Mouse (Mus musculus): ENCODE measurements around the gene Cd8b1. TPM values are rescaled to one million over a fixed set of nuclear protein-coding genes. Genes with fewer than 3 reads are reported as not detected.
"Not testable (repeated sequence)": the region's sequence is repeated elsewhere in the genome, so short reads cannot be mapped to it uniquely, and the experiment has no call there.

The Cd8b1 gene
- polyA plus RNA-seq, 1 experiment from 2014 or later, result not detected

DNA sequence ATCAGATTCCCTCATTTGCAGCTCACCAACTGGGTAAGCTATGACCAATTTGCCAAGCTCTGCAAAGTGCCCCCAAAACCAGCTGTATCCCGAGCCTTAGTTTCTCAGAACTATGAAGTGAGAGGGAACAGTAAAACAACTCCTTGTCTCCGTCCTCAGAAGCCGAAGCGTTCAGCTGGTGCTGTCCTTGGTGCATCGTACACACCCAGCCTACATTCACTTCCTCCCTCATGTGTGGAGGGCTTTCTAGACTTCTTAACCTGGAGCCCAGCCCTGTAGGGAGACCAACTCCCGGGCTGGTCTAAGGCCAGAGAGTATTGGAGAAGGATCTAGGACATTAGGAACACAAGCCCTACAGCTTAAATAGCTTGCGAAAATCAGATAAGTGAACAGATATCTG, 7.9 kb downstream of the Cd8b1 start:
- no peak overlapping the region for H3K9ac ChIP-seq
- 91% methylated on average over 7 of the region's 7 CpGs for WGBS
- no peaks in the 10 kb centered on the region for H3K4me1 ChIP-seq
- no peaks in the 10 kb centered on the region for H3K9me3 ChIP-seq
- H3K27me3 ChIP-seq, result no peaks in the 10 kb centered on the region
- H3K36me3 ChIP-seq (replicated peaks), result no peaks in the 10 kb centered on the region
- ATAC-seq (ENCODE audit: low FRiP score), result no peak
- H3K4me2 ChIP-seq, result no peak overlapping the region
- no peak overlapping the region for H3K4me3 ChIP-seq (replicated peaks)
- H3K27ac ChIP-seq, result no peak overlapping the region

GRCm38 (mm10) chr6:71331491-71331890, 8.9 kb downstream of the Cd8b1 start:
- not testable (repeated sequence) for H3K27me3 ChIP-seq; ATAC-seq (ENCODE audit: low FRiP score); H3K9me3 ChIP-seq; H3K4me1 ChIP-seq; H3K4me2 ChIP-seq; H3K9ac ChIP-seq; H3K4me3 ChIP-seq (replicated peaks); H3K36me3 ChIP-seq (replicated peaks); H3K27ac ChIP-seq
- WGBS, result 93% methylated on average over 2 of the region's 4 CpGs

- H3K27ac ChIP-seq, result no peak overlapping the region
- H3K9ac ChIP-seq, result no peak overlapping the region
- ATAC-seq (ENCODE audit: low FRiP score), result no peak
- no peaks in the 10 kb centered on the region for H3K27me3 ChIP-seq
- no peaks in the 10 kb centered on the region for H3K36me3 ChIP-seq (replicated peaks)
- no peak overlapping the region for H3K4me3 ChIP-seq (replicated peaks)
- H3K9me3 ChIP-seq, result no peaks in the 10 kb centered on the region
- no peaks in the 10 kb centered on the region for H3K4me1 ChIP-seq
- no peak overlapping the region for H3K4me2 ChIP-seq
- WGBS, result 89% methylated on average over 11 of the region's 11 CpGs
Measured at GRCm38 (mm10) chr6:71332236-71332965, 9.8 kb downstream of the Cd8b1 start.

GRCm38 (mm10) chr6:71333031-71333430, 10.4 kb downstream of the Cd8b1 start:
- ATAC-seq (ENCODE audit: low FRiP score), result no peak
- Histone ChIP-seq H3K9me3 (no peaks in the 10 kb centered on the region), H3K27ac (no peak overlapping the region), H3K4me2 (no peak overlapping the region), H3K4me1 (no peaks in the 10 kb centered on the region), H3K9ac (no peak overlapping the region), H3K27me3 (no peaks in the 10 kb centered on the region), H3K36me3 (replicated peaks) (no peaks in the 10 kb centered on the region), H3K4me3 (replicated peaks) (no peak overlapping the region)
- WGBS, result 60% methylated on average over 3 of the region's 3 CpGs

- Histone ChIP-seq H3K4me3 (replicated peaks) (no peak overlapping the region), H3K9me3 (no peaks in the 10 kb centered on the region), H3K9ac (no peak overlapping the region), H3K36me3 (replicated peaks) (no peaks in the 10 kb centered on the region), H3K4me1 (no peaks in the 10 kb centered on the region), H3K4me2 (no peak overlapping the region), H3K27me3 (no peaks in the 10 kb centered on the region), H3K27ac (no peak overlapping the region)
- ATAC-seq (ENCODE audit: low FRiP score), result no peak
- 90% methylated on average over 11 of the region's 11 CpGs for WGBS
Measured at GRCm38 (mm10) chr6:71333578-71334273, 11.1 kb downstream of the Cd8b1 start.

- H3K9me3 ChIP-seq, result no peaks in the 10 kb centered on the region
- no peak for ATAC-seq (ENCODE audit: low FRiP score)
- H3K36me3 ChIP-seq (replicated peaks), result no peaks in the 10 kb centered on the region
- no peaks in the 10 kb centered on the region for H3K4me1 ChIP-seq
- no peaks in the 10 kb centered on the region for H3K27me3 ChIP-seq
- no peak overlapping the region for H3K4me3 ChIP-seq (replicated peaks)
- H3K27ac ChIP-seq, result no peak overlapping the region
- H3K9ac ChIP-seq, result no peak overlapping the region
- no peak overlapping the region for H3K4me2 ChIP-seq
- WGBS, result 93% methylated on average over 8 of the region's 8 CpGs
Measured at GRCm38 (mm10) chr6:71337666-71338065, 15.1 kb downstream of the Cd8b1 start.

DNA sequence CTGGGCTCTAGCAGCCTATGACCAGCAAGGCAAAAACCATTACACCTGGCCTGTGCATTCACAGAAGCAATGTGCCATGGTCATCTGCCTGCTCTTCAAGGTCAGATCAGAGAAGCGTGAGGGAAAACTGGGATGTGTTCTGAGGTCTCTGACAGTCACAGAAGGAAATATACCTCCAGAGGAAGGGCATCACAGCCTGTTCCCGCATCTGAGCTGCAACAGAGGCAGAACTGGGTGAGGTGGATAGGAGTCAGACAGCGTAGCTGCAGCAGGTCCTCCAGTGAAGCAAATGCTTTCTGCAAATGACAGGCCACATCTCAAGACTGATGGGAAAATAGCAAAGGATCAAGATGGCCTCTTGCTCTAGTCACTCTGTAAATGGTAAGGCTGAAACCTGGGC, 16.4 kb downstream of the Cd8b1 start:
- Histone ChIP-seq H3K4me1 (no peaks in the 10 kb centered on the region), H3K9me3 (no peaks in the 10 kb centered on the region), H3K4me3 (replicated peaks) (no peak overlapping the region), H3K4me2 (no peak overlapping the region), H3K27ac (no peak overlapping the region), H3K27me3 (no peaks in the 10 kb centered on the region), H3K36me3 (replicated peaks) (no peaks in the 10 kb centered on the region), H3K9ac (no peak overlapping the region)
- 84% methylated on average over 3 of the region's 3 CpGs for WGBS
- ATAC-seq (ENCODE audit: low FRiP score), result no peak

- no peaks in the 10 kb centered on the region for H3K36me3 ChIP-seq (replicated peaks)
- no peaks in the 10 kb centered on the region for H3K27me3 ChIP-seq
- no peak overlapping the region for H3K4me2 ChIP-seq
- H3K9me3 ChIP-seq, result no peaks in the 10 kb centered on the region
- no peak overlapping the region for H3K9ac ChIP-seq
- ATAC-seq (ENCODE audit: low FRiP score), result no peak
- 89% methylated on average over 4 of the region's 4 CpGs for WGBS
- no peaks in the 10 kb centered on the region for H3K4me1 ChIP-seq
- no peak overlapping the region for H3K4me3 ChIP-seq (replicated peaks)
- no peak overlapping the region for H3K27ac ChIP-seq
Measured at GRCm38 (mm10) chr6:71339351-71339750, 16.8 kb downstream of the Cd8b1 start.

DNA sequence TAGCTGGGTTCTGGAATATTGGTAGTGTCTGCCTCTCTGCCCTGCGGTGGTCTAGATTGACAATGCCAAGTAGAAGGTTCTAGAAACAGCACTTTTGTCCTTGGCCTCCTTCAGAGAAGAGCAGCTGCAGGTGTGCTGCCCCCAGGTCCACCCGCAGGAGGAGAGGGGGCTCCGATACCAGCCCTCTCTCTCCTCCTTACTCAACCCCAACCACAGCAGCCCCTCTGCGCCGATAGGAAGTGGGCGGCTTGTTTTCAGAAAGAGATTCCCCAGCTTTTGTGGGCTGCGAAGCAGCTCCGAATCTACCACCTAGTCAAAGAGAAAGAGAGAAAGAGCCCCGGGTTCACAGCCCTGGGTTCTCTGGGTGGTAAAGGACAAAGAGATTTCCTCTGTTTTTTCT, 18.6 kb downstream of the Cd8b1 start:
- Histone ChIP-seq H3K9me3 (no peaks in the 10 kb centered on the region), H3K9ac (no peak overlapping the region), H3K36me3 (replicated peaks) (no peaks in the 10 kb centered on the region), H3K27ac (no peak overlapping the region), H3K4me2 (no peak overlapping the region), H3K27me3 (no peaks in the 10 kb centered on the region), H3K4me1 (no peaks in the 10 kb centered on the region), H3K4me3 (replicated peaks) (no peak overlapping the region)
- WGBS, result 88% methylated on average over 9 of the region's 9 CpGs
- no peak for ATAC-seq (ENCODE audit: low FRiP score)

DNA sequence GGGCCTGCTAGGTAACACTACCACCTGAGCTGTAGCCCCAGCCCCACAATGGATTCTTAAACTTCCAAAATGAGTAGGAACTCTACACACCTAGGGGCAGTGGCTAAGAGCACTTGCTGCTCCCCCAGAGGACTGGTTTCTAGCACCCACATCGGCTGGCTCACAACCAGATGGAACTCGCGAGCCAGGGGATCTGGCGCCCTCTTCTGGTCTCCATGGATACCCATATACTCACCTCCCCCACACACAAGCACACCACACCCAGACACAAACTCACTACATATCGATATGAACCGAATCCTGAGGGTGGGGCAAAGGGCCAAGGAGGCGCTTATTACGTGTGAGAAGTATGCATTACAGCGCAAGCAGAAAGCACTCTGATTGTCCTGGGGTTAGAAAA, 25.4 kb downstream of the Cd8b1 start:
- no peak for ATAC-seq (ENCODE audit: low FRiP score)
- Histone ChIP-seq H3K4me1 (no peaks in the 10 kb centered on the region), H3K4me2 (no peak overlapping the region), H3K4me3 (replicated peaks) (no peak overlapping the region), H3K9ac (no peak overlapping the region), H3K27me3 (no peaks in the 10 kb centered on the region), H3K9me3 (peaks cover 3% of the 10 kb centered on the region; the same call in 1 of the 2 replicates), H3K27ac (no peak overlapping the region), H3K36me3 (replicated peaks) (no peaks in the 10 kb centered on the region)
- 96% methylated on average over 9 of the region's 9 CpGs for WGBS

DNA sequence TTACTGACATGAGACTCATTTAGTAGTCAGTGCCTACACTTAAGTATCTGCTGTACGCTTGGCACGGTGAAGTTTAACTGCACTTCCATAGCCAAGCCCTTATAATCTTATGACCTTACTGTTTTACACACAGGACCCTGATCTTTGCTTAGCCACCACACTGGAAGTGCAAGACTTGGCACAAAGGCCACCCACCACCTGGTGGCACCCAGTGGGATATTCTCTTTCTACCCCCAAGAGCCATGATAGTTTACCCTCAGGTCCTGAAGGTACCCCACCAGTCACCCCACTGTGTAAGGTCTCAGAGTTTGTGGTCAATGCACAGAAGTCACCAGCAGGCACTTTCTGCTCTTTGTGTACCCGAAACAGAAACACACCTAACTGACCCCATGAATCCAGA, 28.6 kb downstream of the Cd8b1 start:
- Histone ChIP-seq H3K4me1 (no peaks in the 10 kb centered on the region), H3K36me3 (replicated peaks) (no peaks in the 10 kb centered on the region), H3K9ac (no peak overlapping the region), H3K9me3 (peaks cover 3% of the 10 kb centered on the region; the same call in 1 of the 2 replicates), H3K27ac (no peak overlapping the region), H3K27me3 (no peaks in the 10 kb centered on the region), H3K4me3 (replicated peaks) (no peak overlapping the region), H3K4me2 (no peak overlapping the region)
- ATAC-seq (ENCODE audit: low FRiP score), result no peak
- 91% methylated on average over 3 of the region's 3 CpGs for WGBS

DNA sequence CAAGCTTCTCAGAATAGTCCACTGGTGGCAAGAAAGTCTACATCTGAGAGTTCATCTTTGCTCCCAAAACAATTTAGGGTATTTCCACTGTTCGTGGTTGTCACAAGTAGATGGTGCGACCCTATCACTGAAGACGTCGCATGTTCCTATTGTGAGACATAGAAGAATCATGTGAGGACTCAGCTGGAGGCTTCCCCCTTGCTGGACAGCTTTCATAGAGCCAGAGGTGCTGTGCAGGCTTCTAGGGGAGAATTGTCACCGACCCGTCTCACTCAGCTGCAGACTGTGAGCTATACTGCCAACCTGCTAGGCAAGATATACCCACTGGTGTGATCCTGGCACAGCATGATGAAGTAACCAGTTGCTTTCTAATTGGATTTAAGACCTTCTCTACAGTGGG, 29.6 kb downstream of the Cd8b1 start:
- ATAC-seq (ENCODE audit: low FRiP score), result no peak
- Histone ChIP-seq H3K9me3 (peaks cover 3% of the 10 kb centered on the region; the same call in 1 of the 2 replicates), H3K4me2 (no peak overlapping the region), H3K27ac (no peak overlapping the region), H3K4me1 (no peaks in the 10 kb centered on the region), H3K9ac (no peak overlapping the region), H3K36me3 (replicated peaks) (no peaks in the 10 kb centered on the region), H3K4me3 (replicated peaks) (no peak overlapping the region), H3K27me3 (no peaks in the 10 kb centered on the region)
- 93% methylated on average over 6 of the region's 6 CpGs for WGBS

GRCm38 (mm10) chr6:71352866-71353427, 30.4 kb downstream of the Cd8b1 start:
- Histone ChIP-seq H3K27me3 (no peaks in the 10 kb centered on the region), H3K4me3 (replicated peaks) (no peak overlapping the region), H3K4me1 (no peaks in the 10 kb centered on the region), H3K9ac (no peak overlapping the region), H3K4me2 (no peak overlapping the region), H3K27ac (no peak overlapping the region), H3K9me3 (peaks cover under 1% of the 10 kb centered on the region; the same call in 1 of the 2 replicates), H3K36me3 (replicated peaks) (no peaks in the 10 kb centered on the region)
- no peak for ATAC-seq (ENCODE audit: low FRiP score)
- 84% methylated on average over 10 of the region's 10 CpGs for WGBS
